Comparison of ENCODE assay signal across 18 mouse cellular contexts in genomic region chr6:85508602-85509001, GRCm38 (mm10). TPM values are rescaled to one million over a fixed set of nuclear protein-coding genes. Genes with fewer than 3 reads are reported as not detected.
DNase-seq lines count a peak whose midpoint lies in the region; ATAC-seq lines count a peak whose summit lies in the region.
"Had no signal": no experiment of that assay in that cellular context is flagged by ENCODE, and none has a peak within 500 bp of the region (broad histone marks: within the 10 kb centered on the region; RNA-seq: fewer than 3 reads in every experiment).

No protein-coding gene starts in this region.

- intact Hi-C loops in heart, postnatal 36 days (cut with DNase I), result no loop called here

- DNase-seq in cerebellum, postnatal 25 days, result peak; percentile 28 to 31
- DNase-seq in cerebellum, adult 18-20 months, result no peak
- peak; percentile 34 for DNase-seq in urinary bladder, postnatal 14 days (ENCODE audit: low spot score)
- no peak for DNase-seq in urinary bladder, postnatal 4 days (ENCODE audit: low spot score in 2 of 2)
- DNase-seq in 3T3-L1 (ENCODE audit: low read depth, low spot score) (peak; percentile 17), NIH3T3 (ENCODE audit: low read depth) (peak; percentile 26)
- no peak for DNase-seq in heart, postnatal 36 days
- DNase-seq: adrenal gland, adult 2 months; adrenal gland, postnatal 10 days; adrenal gland, postnatal 25 days; cerebellum, adult 11-12 months; cerebellum, adult 8-10 months; cerebellum, adult 9-11 months; cerebellum, postnatal 14 days had no signal

- no peak for ATAC-seq in erythroid progenitor cell, adult 5-6 weeks (replicated peaks; ENCODE audit: low FRiP score, poor library complexity, severe bottlenecking)
- ATAC-seq: forebrain, embryonic 14.5 days; forebrain, embryonic 16.5 days had no signal

RNA-seq across cellular contexts. Expression of gene Egr4, which starts 4.8 kb away (rescaled TPM):
- not detected for total RNA-seq in heart, postnatal 36 days (2021)
- total RNA-seq in erythroid progenitor cell, adult 5-6 weeks (2015; ENCODE audit: low replicate concordance), result not detected in 2 replicates
- not detected in 2 replicates for total RNA-seq in erythroid progenitor cell, adult 5-6 weeks (2017; ENCODE audit: low replicate concordance)
- total RNA-seq: adrenal gland, adult 2 months; adrenal gland, postnatal 25 days; MEL had no signal

RNA-seq across cellular contexts. Expression of gene Fbxo41, which starts 5.8 kb away (rescaled TPM):
- total RNA-seq in heart, postnatal 36 days (2021), result not detected
- not detected in 2 replicates for total RNA-seq in erythroid progenitor cell, adult 5-6 weeks (2015; ENCODE audit: low replicate concordance)
- not detected in 2 replicates for total RNA-seq in erythroid progenitor cell, adult 5-6 weeks (2017; ENCODE audit: low replicate concordance)

RNA-seq across cellular contexts. Expression of gene Pradc1, which starts 56.8 kb away (rescaled TPM):
- total RNA-seq in heart, postnatal 36 days (2021), result 10 to 100 TPM; 10.7 to 14.7 TPM
- 17.7 and 18.9 TPM in 2 replicates for total RNA-seq in erythroid progenitor cell, adult 5-6 weeks (2015; ENCODE audit: low replicate concordance)
- 1.4 and 3.1 TPM in 2 replicates for total RNA-seq in erythroid progenitor cell, adult 5-6 weeks (2017; ENCODE audit: low replicate concordance)

RNA-seq across cellular contexts. Expression of gene Cct7, which starts 57.3 kb away (rescaled TPM):
- 100 to 1,000 TPM; 151 TPM for total RNA-seq in heart, postnatal 36 days (2021)
- total RNA-seq in erythroid progenitor cell, adult 5-6 weeks (2015; ENCODE audit: low replicate concordance), result 97.7 and 102 TPM in 2 replicates
- 82.3 and 112 TPM in 2 replicates for total RNA-seq in erythroid progenitor cell, adult 5-6 weeks (2017; ENCODE audit: low replicate concordance)

Comparison
In these comparisons a context has a peak if more than half of its experiments do, and no peak if none do; other contexts are left out.
1. DNase-seq: peak in cerebellum, postnatal 25 days (2 of 2), urinary bladder, postnatal 14 days (single experiment), 3T3-L1 (single experiment) and NIH3T3 (single experiment); none in cerebellum, adult 18-20 months (0 of 2), urinary bladder, postnatal 4 days (0 of 2) and heart, postnatal 36 days (0 of 2).